Mouse (Mus musculus) spleen, adult 2 months (tissue): ENCODE measurements around the gene Olfr286. TPM values are rescaled to one million over a fixed set of nuclear protein-coding genes. Genes with fewer than 3 reads are reported as not detected.

Source experiments
- DNase-seq, 2 experiments: peaks; one replicate each; pipeline versions ENCODE4 v3.0.0 to v3.0.0-alpha.2; 2012 to 2021; ENCODE audit warnings: low spot score in 2 of 2, low read depth in 1 of 2
- H3K27ac ChIP-seq: fragments of 200-500 bp; 2 replicates; pipeline ENCODE4 v1.5.1; 2012; ENCODE audit warnings: low read length, inconsistent platforms; ENCODE audit not compliant: insufficient read depth
- H3K27me3 ChIP-seq: fragments of 200-500 bp; 2 replicates; pipeline ENCODE4 v1.6.1; 2012; ENCODE audit warnings: mild to moderate bottlenecking, moderate library complexity, low read length, inconsistent platforms; ENCODE audit not compliant: control insufficient read depth, insufficient read depth
- H3K36me3 ChIP-seq: fragments of 200-500 bp; 2 replicates; pipeline ENCODE4 v1.6.1; 2012; ENCODE audit warnings: mild to moderate bottlenecking, low read length, inconsistent platforms; ENCODE audit not compliant: control insufficient read depth, insufficient read depth
- H3K4me1 ChIP-seq: fragments of 200-500 bp; 2 replicates; pipeline ENCODE4 v1.6.1; 2011; ENCODE audit warnings: inconsistent platforms; ENCODE audit not compliant: control insufficient read depth, insufficient read depth, insufficient read length
- H3K4me3 ChIP-seq: fragments of 200-500 bp; 2 replicates; pipeline ENCODE4 v1.5.1; 2011; ENCODE audit warnings: mild to moderate bottlenecking, inconsistent platforms; ENCODE audit not compliant: insufficient read depth, insufficient read length; ENCODE audit errors: extremely low read depth
- CTCF ChIP-seq: fragments of 200-500 bp; IDR thresholded peaks from 2 replicates; pipeline ENCODE4 v1.5.1; 2011; ENCODE audit warnings: mild to moderate bottlenecking, inconsistent platforms; ENCODE audit not compliant: insufficient read depth, insufficient read length, insufficient replicate concordance; ENCODE audit errors: extremely low read depth
- POLR2A ChIP-seq: fragments of 200-500 bp; IDR thresholded peaks from 2 replicates; pipeline ENCODE4 v1.6.1; 2011; ENCODE audit warnings: low read depth, low read length, inconsistent platforms
- WGBS: fragments of 180-500 bp; shearing (Covaris S2); methylation state at CpG from one replicate; pipeline ENCODE4 v1.1.7; 2018; 5-methylcytosine and 5-hydroxymethylcytosine counted together
- polyA plus RNA-seq: library from polyadenylated mRNA; depleted of rRNA; stranded (reverse); fragments of >200 nt; gene quantifications from 2 replicates; pipeline ENCODE4 v1.2.3, GENCODE M21; 2012; rRNA removed

Olfr286 gene
- polyA plus RNA-seq, 1 experiment = not detected

GRCm38 (mm10) chr15:98181856-98182570 lies 52.2 kb downstream of the Olfr286 start:
- WGBS = 77% methylated on average over 12 of the region's 12 CpGs
- Histone ChIP-seq H3K27me3 (peaks cover 2% of the 10 kb centered on the region; the same call in 1 of the 2 replicates), H3K4me1 (no peaks in the 10 kb centered on the region), H3K36me3 (no peaks in the 10 kb centered on the region), H3K4me3 (no peak overlapping the region), H3K27ac (no peak overlapping the region)
- no peak for DNase-seq
- TF ChIP-seq CTCF (no peak), POLR2A (no peak)

GRCm38 (mm10) chr15:98181132-98181711 lies 53.0 kb downstream of the Olfr286 start:
- under 1% methylated on average over 30 of the region's 30 CpGs for WGBS

DNA sequence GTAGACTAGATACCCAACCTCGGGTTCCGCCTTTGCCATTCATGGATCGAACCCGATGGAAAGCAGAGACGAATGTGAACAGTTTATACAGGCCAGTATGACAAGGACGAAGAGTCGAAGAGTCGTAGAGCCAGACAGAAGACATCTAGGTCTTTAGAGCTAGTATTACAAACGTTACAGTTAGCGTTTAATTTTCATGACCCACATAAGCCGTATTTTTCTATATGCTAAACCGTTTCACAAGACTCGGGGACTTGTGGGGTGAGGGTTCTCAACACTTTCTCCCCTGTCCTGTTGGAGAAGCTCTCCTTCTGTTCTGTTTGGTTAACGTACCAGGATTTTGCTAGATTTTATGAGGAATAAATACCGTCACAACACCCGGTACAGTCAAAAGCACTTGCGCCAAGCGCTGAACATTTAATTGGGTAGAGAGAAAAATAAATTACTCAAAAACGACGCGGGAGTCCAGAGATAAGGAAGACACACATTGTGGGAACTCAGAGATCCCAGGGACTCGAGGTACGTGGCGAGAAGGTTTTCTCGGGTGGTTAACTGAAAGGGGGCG lies 53.6 kb downstream of the Olfr286 start:
- 16% methylated on average over 26 of the region's 26 CpGs for WGBS
- H3K4me3 ChIP-seq = peak overlapping the region; percentile 63; the same call in 1 of the 2 replicates
- DNase-seq = no peak
- TF ChIP-seq POLR2A = no peak
- H3K4me1 ChIP-seq = no peaks in the 10 kb centered on the region
- H3K27ac ChIP-seq = no peak overlapping the region
- H3K27me3 ChIP-seq = peaks cover 2% of the 10 kb centered on the region; the same call in 1 of the 2 replicates
- H3K36me3 ChIP-seq = no peaks in the 10 kb centered on the region

More at GRCm38 (mm10) chr15:98181132-98181711, 53.0 kb downstream of the Olfr286 start:
- Histone ChIP-seq H3K27me3 (peaks cover 2% of the 10 kb centered on the region; the same call in 1 of the 2 replicates), H3K4me1 (no peaks in the 10 kb centered on the region), H3K27ac (no peak overlapping the region), H3K4me3 (peak overlapping the region; percentile 63), H3K36me3 (no peaks in the 10 kb centered on the region)
- TF ChIP-seq POLR2A = no peak
- TF ChIP-seq CTCF = peak; percentile 66
- peak; percentile 51 to 78 for DNase-seq

GRCm38 (mm10) chr15:98177320-98177719 lies 56.9 kb downstream of the Olfr286 start:
- no peaks in the 10 kb centered on the region for H3K36me3 ChIP-seq
- no peak for DNase-seq
- TF ChIP-seq POLR2A = no peak
- no peak for TF ChIP-seq CTCF
- H3K27ac ChIP-seq = no peak overlapping the region
- H3K27me3 ChIP-seq = peaks cover 2% of the 10 kb centered on the region; the same call in 1 of the 2 replicates
- no peak overlapping the region for H3K4me3 ChIP-seq
- H3K4me1 ChIP-seq = no peaks in the 10 kb centered on the region
- 76% methylated on average over 3 of the region's 3 CpGs for WGBS

Other genes with a start within 250 kb of the Olfr286 start
- gene Col2a1, start 229.8 kb downstream of the Olfr286 start, polyA plus RNA-seq = 0.02 TPM in 2 replicates
- 6.4 and 7.8 TPM in 2 replicates for gene Pfkm, start 141.9 kb downstream of the Olfr286 start, polyA plus RNA-seq
- gene Senp1, start 140.7 kb downstream of the Olfr286 start, polyA plus RNA-seq = 9.9 and 11.4 TPM in 2 replicates
- gene Asb8, start 68.8 kb downstream of the Olfr286 start, polyA plus RNA-seq = 18.8 and 24.4 TPM in 2 replicates
- gene Ccdc184, start 67.3 kb downstream of the Olfr286 start, polyA plus RNA-seq = 0.84 and 0.88 TPM in 2 replicates
- gene Olfr288, start 38.9 kb downstream of the Olfr286 start, polyA plus RNA-seq = not detected in 2 replicates
- not detected in 2 replicates for gene Gm44579, start 13.5 kb downstream of the Olfr286 start, polyA plus RNA-seq
- gene Olfr287, start 13.4 kb downstream of the Olfr286 start, polyA plus RNA-seq = not detected in 2 replicates
- not detected in 2 replicates for gene H1fnt, start 22.8 kb upstream of the Olfr286 start, polyA plus RNA-seq
- gene Zfp641, start 61.7 kb upstream of the Olfr286 start, polyA plus RNA-seq = 0.09 and 0.22 TPM in 2 replicates
- not detected in 2 replicates for gene Olfr285, start 82.9 kb upstream of the Olfr286 start, polyA plus RNA-seq
- gene Olfr284, start 106.5 kb upstream of the Olfr286 start, polyA plus RNA-seq = not detected in 2 replicates
- not detected in 2 replicates for gene Olfr283, start 146.5 kb upstream of the Olfr286 start, polyA plus RNA-seq
- gene Olfr282, start 196.8 kb upstream of the Olfr286 start, polyA plus RNA-seq = not detected in 2 replicates
- not detected in 2 replicates for gene Olfr281, start 218.1 kb upstream of the Olfr286 start, polyA plus RNA-seq
- gene OR5BS1P, start 235.4 kb upstream of the Olfr286 start, polyA plus RNA-seq = not detected in 2 replicates
- gene Lalba, start 248.3 kb upstream of the Olfr286 start, polyA plus RNA-seq = not detected in 2 replicates